Mouse (Mus musculus) heart, embryonic 10.5 days (tissue): ENCODE data around the gene Sirt2. TPM values are rescaled to one million over a fixed set of nuclear protein-coding genes. Genes with fewer than 3 reads are reported as not detected.

ENCODE experiments used
- DNase-seq: peaks from one replicate; pipeline ENCODE4 v3.0.0-alpha.2; 2017; ENCODE audit warnings: low spot score
- H3K27ac ChIP-seq: fragments of 300-500 bp; sonication (generic); 2 replicates; pipeline ENCODE4 v1.5.1; 2016; ENCODE audit warnings: mild to moderate bottlenecking
- H3K27me3 ChIP-seq: fragments of 300-500 bp; sonication (generic); 2 replicates; pipeline ENCODE4 v1.6.1; 2016; ENCODE audit warnings: mild to moderate bottlenecking; ENCODE audit not compliant: poor library complexity, insufficient read depth, severe bottlenecking
- H3K36me3 ChIP-seq: fragments of 300-500 bp; sonication (generic); 2 replicates; pipeline ENCODE4 v1.6.1; 2016; ENCODE audit warnings: mild to moderate bottlenecking, moderate library complexity
- H3K4me1 ChIP-seq: fragments of 300-500 bp; sonication (generic); 2 replicates; pipeline ENCODE4 v1.6.1; 2016; ENCODE audit warnings: mild to moderate bottlenecking
- H3K4me3 ChIP-seq: fragments of 300-500 bp; sonication (generic); 2 replicates; pipeline ENCODE4 v1.5.1; 2016; ENCODE audit warnings: mild to moderate bottlenecking, moderate library complexity
- H3K9me3 ChIP-seq: fragments of 300-500 bp; sonication (generic); 2 replicates; pipeline ENCODE4 v1.6.1; 2016; ENCODE audit warnings: mild to moderate bottlenecking, moderate library complexity
- WGBS: fragments of 180-500 bp; shearing (Covaris S2); methylation state at CpG from one replicate; pipeline ENCODE4 v1.1.7; 2016; 5-methylcytosine and 5-hydroxymethylcytosine counted together
- polyA plus RNA-seq: library from polyadenylated mRNA; unstranded; fragments of >200 nt; fragmentation: Nextera tagmentation; extraction: Ambion mirVana; gene quantifications from 2 replicates; pipeline ENCODE4 v1.2.1, GENCODE M21; 2016

The Sirt2 gene
- polyA plus RNA-seq, 1 experiment from 2014 or later, result 57.8 TPM

- peaks cover 41% of the 10 kb centered on the region for H3K36me3 ChIP-seq
- no peaks in the 10 kb centered on the region for H3K9me3 ChIP-seq
- peak; percentile 95 for DNase-seq
- H3K4me1 ChIP-seq, result peaks cover 28% of the 10 kb centered on the region
- H3K27me3 ChIP-seq, result no peaks in the 10 kb centered on the region
- WGBS, result 3% methylated on average over 33 of the region's 33 CpGs
- peak within 1 kb of the TSS; percentile 90 for H3K27ac ChIP-seq
- peak within 1 kb of the TSS; percentile 60 for H3K4me3 ChIP-seq
Observed at GRCm38 (mm10) chr7:28824941-28825685, 58.6 kb downstream of the Sirt2 start, which contains the start of gene Ech1. Gene Ech1, plus strand, starts transcription at chr7:28825217.

GRCm38 (mm10) chr7:28825686-28826401 lies 59.3 kb downstream of the Sirt2 start:
- Histone ChIP-seq H3K36me3 (peaks cover 41% of the 10 kb centered on the region), H3K9me3 (no peaks in the 10 kb centered on the region), H3K4me1 (peaks cover 24% of the 10 kb centered on the region), H3K4me3 (peak overlapping the region; percentile 60), H3K27ac (peak overlapping the region; percentile 90), H3K27me3 (no peaks in the 10 kb centered on the region)
- 48% methylated on average over 11 of the region's 11 CpGs for WGBS
- no peak for DNase-seq

GRCm38 (mm10) chr7:28826402-28826772 lies 59.9 kb downstream of the Sirt2 start:
- Histone ChIP-seq H3K27ac (no peak overlapping the region), H3K9me3 (no peaks in the 10 kb centered on the region), H3K4me3 (no peak overlapping the region), H3K27me3 (no peaks in the 10 kb centered on the region), H3K4me1 (peaks cover 25% of the 10 kb centered on the region), H3K36me3 (peaks cover 41% of the 10 kb centered on the region)
- no peak for DNase-seq
- 84% methylated on average over 7 of the region's 7 CpGs for WGBS

GRCm38 (mm10) chr7:28827338-28827737 lies 60.8 kb downstream of the Sirt2 start:
- Histone ChIP-seq H3K9me3 (no peaks in the 10 kb centered on the region), H3K4me1 (peaks cover 30% of the 10 kb centered on the region), H3K36me3 (peaks cover 38% of the 10 kb centered on the region), H3K4me3 (no peak overlapping the region), H3K27ac (no peak overlapping the region), H3K27me3 (no peaks in the 10 kb centered on the region)
- DNase-seq, result no peak
- WGBS, result 69% methylated on average over 3 of the region's 3 CpGs

GRCm38 (mm10) chr7:28829821-28830220 lies 63.3 kb downstream of the Sirt2 start:
- no peak overlapping the region for H3K4me3 ChIP-seq
- 94% methylated on average over 8 of the region's 8 CpGs for WGBS
- DNase-seq, result no peak

GRCm38 (mm10) chr7:28830981-28831380 lies 64.4 kb downstream of the Sirt2 start:
- peaks cover 30% of the 10 kb centered on the region for H3K36me3 ChIP-seq
- H3K27ac ChIP-seq, result peak overlapping the region; percentile 52; the same call in 1 of the 2 replicates
- H3K27me3 ChIP-seq, result peaks cover 4% of the 10 kb centered on the region; the same call in 1 of the 2 replicates
- no peak for DNase-seq
- no peak overlapping the region for H3K4me3 ChIP-seq
- no peaks in the 10 kb centered on the region for H3K9me3 ChIP-seq
- H3K4me1 ChIP-seq, result peaks cover 19% of the 10 kb centered on the region
- 59% methylated on average over 5 of the region's 5 CpGs for WGBS

More at GRCm38 (mm10) chr7:28829821-28830220, 63.3 kb downstream of the Sirt2 start:
- Histone ChIP-seq H3K36me3 (peaks cover 30% of the 10 kb centered on the region), H3K27me3 (no peaks in the 10 kb centered on the region), H3K27ac (no peak overlapping the region), H3K4me1 (peaks cover 23% of the 10 kb centered on the region), H3K9me3 (no peaks in the 10 kb centered on the region)

- H3K27me3 ChIP-seq, result peaks cover 5% of the 10 kb centered on the region; the same call in 1 of the 2 replicates
- no peak overlapping the region for H3K4me3 ChIP-seq
- no peak overlapping the region for H3K27ac ChIP-seq
- 76% methylated on average over 17 of the region's 17 CpGs for WGBS
- peaks cover 30% of the 10 kb centered on the region for H3K36me3 ChIP-seq
- peaks cover 14% of the 10 kb centered on the region for H3K4me1 ChIP-seq
- no peaks in the 10 kb centered on the region for H3K9me3 ChIP-seq
- no peak for DNase-seq
Observed at GRCm38 (mm10) chr7:28831411-28832125, 65.0 kb downstream of the Sirt2 start.

GRCm38 (mm10) chr7:28832137-28832536 lies 65.6 kb downstream of the Sirt2 start:
- H3K36me3 ChIP-seq, result peaks cover 30% of the 10 kb centered on the region
- H3K9me3 ChIP-seq, result no peaks in the 10 kb centered on the region
- no peak overlapping the region for H3K4me3 ChIP-seq
- DNase-seq, result no peak
- H3K4me1 ChIP-seq, result peaks cover 14% of the 10 kb centered on the region
- peaks cover 5% of the 10 kb centered on the region; the same call in 1 of the 2 replicates for H3K27me3 ChIP-seq
- H3K27ac ChIP-seq, result no peak overlapping the region
- WGBS, result 78% methylated on average over 6 of the region's 6 CpGs

GRCm38 (mm10) chr7:28833723-28834347 lies 67.3 kb downstream of the Sirt2 start, which contains the start of gene Lgals4:
Gene Lgals4, plus strand, starts transcription at chr7:28833854.
- Histone ChIP-seq H3K4me1 (peaks cover 14% of the 10 kb centered on the region), H3K9me3 (no peaks in the 10 kb centered on the region), H3K4me3 (no peak within 1 kb of the TSS), H3K27me3 (peaks cover 5% of the 10 kb centered on the region; the same call in 1 of the 2 replicates), H3K27ac (no peak within 1 kb of the TSS), H3K36me3 (peaks cover 28% of the 10 kb centered on the region)
- DNase-seq, result no peak
- WGBS, result 81% methylated on average over 6 of the region's 6 CpGs

GRCm38 (mm10) chr7:28836936-28837335 lies 70.4 kb downstream of the Sirt2 start:
- H3K4me1 ChIP-seq, result no peaks in the 10 kb centered on the region
- H3K27ac ChIP-seq, result no peak overlapping the region
- peaks cover 5% of the 10 kb centered on the region; the same call in 1 of the 2 replicates for H3K27me3 ChIP-seq
- no peaks in the 10 kb centered on the region for H3K9me3 ChIP-seq
- no peaks in the 10 kb centered on the region for H3K36me3 ChIP-seq
- WGBS, result 82% methylated on average over 5 of the region's 5 CpGs
- no peak for DNase-seq
- H3K4me3 ChIP-seq, result no peak overlapping the region
